Mouse (Mus musculus): ENCODE measurements around the gene Nkpd1. TPM values are rescaled to one million over a fixed set of nuclear protein-coding genes. Genes with fewer than 3 reads are reported as not detected.

The Nkpd1 gene
- polyA plus RNA-seq (2015; fragmentation: Nextera tagmentation; extraction: Ambion mirVana) = 0.27 and 0.49 TPM in 2 replicates

DNA sequence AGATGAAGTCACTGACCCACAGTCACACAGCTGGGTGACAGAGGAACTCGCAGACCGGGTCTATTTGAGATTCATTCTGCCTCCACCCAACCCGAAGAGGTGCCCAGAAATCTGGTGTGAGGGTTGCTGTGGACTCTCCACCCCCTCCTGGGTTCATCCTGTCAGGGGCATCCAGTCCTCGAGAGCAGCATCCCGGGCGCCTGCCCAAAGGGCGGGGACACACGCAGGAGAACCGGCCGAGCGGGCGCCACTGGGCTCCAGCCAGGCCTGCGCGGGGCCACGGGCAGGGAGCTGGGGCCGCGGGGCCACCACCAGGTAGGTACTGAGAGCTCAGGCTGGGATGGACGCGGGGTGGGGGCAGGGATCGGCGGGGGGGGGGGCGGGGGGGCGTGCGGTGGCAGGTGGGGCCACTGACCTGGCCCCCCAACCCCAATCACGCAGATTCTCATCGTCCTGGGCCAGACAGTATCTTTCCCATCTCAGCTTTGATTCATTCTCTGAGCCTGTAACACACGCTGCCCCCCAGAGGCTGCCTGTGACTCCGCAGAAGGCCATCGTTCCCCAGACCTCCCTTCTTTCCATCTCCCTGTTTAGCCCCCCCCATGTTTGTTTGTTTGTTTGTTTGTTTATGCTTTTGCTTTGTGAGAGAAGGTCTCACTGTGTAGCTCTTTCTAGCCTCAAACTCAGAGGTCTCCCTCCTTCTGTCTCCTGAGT, at the start of gene Nkpd1:
Gene Nkpd1 (plus strand): TSS at position 187 of the 714 bp plus-strand sequence.

GRCm38 (mm10) chr7:19508150-19508923, 9.3 kb upstream of the Nkpd1 start, which contains the start of the genes Bloc1s3 and Trappc6a:
Bloc1s3 (minus strand) TSS chr7:19508367.
Trappc6a (plus strand) TSS chr7:19508395.

DNA sequence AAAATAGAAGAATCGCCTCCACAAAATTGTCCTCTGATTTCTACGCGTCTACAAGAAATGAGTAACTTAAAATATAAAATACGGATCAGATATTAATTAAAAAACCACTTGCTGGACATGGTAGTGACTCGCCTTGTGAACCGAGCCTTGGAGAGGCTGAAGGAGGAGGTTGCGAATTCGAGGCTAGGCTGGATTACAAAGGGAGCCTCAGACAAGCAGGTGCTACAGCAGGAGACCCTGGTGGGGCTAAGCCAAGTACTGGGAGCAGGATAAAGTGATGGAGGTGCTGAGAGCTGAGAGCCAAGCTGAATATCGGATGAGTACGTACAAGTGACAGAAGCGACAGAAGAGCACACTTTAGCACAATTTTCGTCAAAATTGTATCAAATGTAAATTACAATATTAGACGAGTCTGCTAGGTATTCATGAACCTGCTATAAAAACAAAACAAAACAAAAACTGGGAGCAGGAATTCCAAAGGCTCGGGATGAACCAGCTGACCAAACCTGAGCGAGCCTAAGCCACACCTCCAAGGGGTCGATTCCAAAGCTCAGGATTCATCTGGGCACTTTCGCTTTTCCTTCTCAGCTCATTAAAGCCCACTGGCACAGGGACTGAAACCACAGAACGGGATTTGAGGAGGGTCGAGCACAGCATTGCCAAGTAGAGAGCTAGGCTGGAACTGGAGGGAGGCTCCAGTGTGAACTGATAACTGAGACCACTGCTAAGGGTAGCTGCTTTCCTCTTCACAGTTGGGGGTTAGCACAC, 45.2 kb downstream of the Nkpd1 start, which contains the start of gene Ppp1r37:
Gene Ppp1r37 (minus strand): TSS at position 434 of the 768 bp plus-strand sequence.

Other genes starting within 250 kb of the Nkpd1 start
- gene Vasp, start 246.0 kb upstream of the Nkpd1 start, polyA plus RNA-seq (2015; fragmentation: Nextera tagmentation; extraction: Ambion mirVana) = 110 and 122 TPM in 2 replicates
- gene Ppm1n, start 237.8 kb upstream of the Nkpd1 start, polyA plus RNA-seq (2015; fragmentation: Nextera tagmentation; extraction: Ambion mirVana) = 0.37 TPM in 1 of 2 replicates, not detected in the other
- gene Rtn2, start 235.2 kb upstream of the Nkpd1 start, polyA plus RNA-seq (2015; fragmentation: Nextera tagmentation; extraction: Ambion mirVana) = 19.9 and 21.9 TPM in 2 replicates
- 0.57 and 0.75 TPM in 2 replicates for gene Fosb, start 207.8 kb upstream of the Nkpd1 start, polyA plus RNA-seq (2015; fragmentation: Nextera tagmentation; extraction: Ambion mirVana)
- gene Ercc1, start 173.1 kb upstream of the Nkpd1 start, polyA plus RNA-seq (2015; fragmentation: Nextera tagmentation; extraction: Ambion mirVana) = 48.3 and 53.8 TPM in 2 replicates
- gene Cd3eap, start 158.4 kb upstream of the Nkpd1 start, polyA plus RNA-seq (2015; fragmentation: Nextera tagmentation; extraction: Ambion mirVana) = 13.3 and 13.8 TPM in 2 replicates
- 9.7 and 11.9 TPM in 2 replicates for gene Ppp1r13l, start 158.1 kb upstream of the Nkpd1 start, polyA plus RNA-seq (2015; fragmentation: Nextera tagmentation; extraction: Ambion mirVana)
- 5.6 and 5.9 TPM in 2 replicates for gene Ercc2, start 135.8 kb upstream of the Nkpd1 start, polyA plus RNA-seq (2015; fragmentation: Nextera tagmentation; extraction: Ambion mirVana)
- gene Klc3, start 113.7 kb upstream of the Nkpd1 start, polyA plus RNA-seq (2015; fragmentation: Nextera tagmentation; extraction: Ambion mirVana) = 4.7 and 5.9 TPM in 2 replicates
- 875 and 934 TPM in 2 replicates for gene Ckm, start 113.1 kb upstream of the Nkpd1 start, polyA plus RNA-seq (2015; fragmentation: Nextera tagmentation; extraction: Ambion mirVana)
- 3.7 and 4.3 TPM in 2 replicates for gene Mark4, start 59.0 kb upstream of the Nkpd1 start, polyA plus RNA-seq (2015; fragmentation: Nextera tagmentation; extraction: Ambion mirVana)
- 0.29 and 0.47 TPM in 2 replicates for gene Exoc3l2, start 54.5 kb upstream of the Nkpd1 start, polyA plus RNA-seq (2015; fragmentation: Nextera tagmentation; extraction: Ambion mirVana)
- gene Bloc1s3, start 9.5 kb upstream of the Nkpd1 start, polyA plus RNA-seq (2015; fragmentation: Nextera tagmentation; extraction: Ambion mirVana) = 1.5 and 2.0 TPM in 2 replicates
- gene Trappc6a, start 9.4 kb upstream of the Nkpd1 start, polyA plus RNA-seq (2015; fragmentation: Nextera tagmentation; extraction: Ambion mirVana) = 82.5 and 88.1 TPM in 2 replicates
- gene Ppp1r37, start 45.2 kb downstream of the Nkpd1 start, polyA plus RNA-seq (2015; fragmentation: Nextera tagmentation; extraction: Ambion mirVana) = 16.1 and 16.9 TPM in 2 replicates
- gene Zfp296, start 59.4 kb downstream of the Nkpd1 start, polyA plus RNA-seq (2015; fragmentation: Nextera tagmentation; extraction: Ambion mirVana) = 1.2 and 1.4 TPM in 2 replicates
- gene Gemin7, start 59.8 kb downstream of the Nkpd1 start, polyA plus RNA-seq (2015; fragmentation: Nextera tagmentation; extraction: Ambion mirVana) = 152 and 153 TPM in 2 replicates
- 21.5 and 24.3 TPM in 2 replicates for gene Clasrp, start 86.6 kb downstream of the Nkpd1 start, polyA plus RNA-seq (2015; fragmentation: Nextera tagmentation; extraction: Ambion mirVana)
- 19.2 TPM in 2 replicates for gene Relb, start 111.6 kb downstream of the Nkpd1 start, polyA plus RNA-seq (2015; fragmentation: Nextera tagmentation; extraction: Ambion mirVana)
- 49.8 and 51.7 TPM in 2 replicates for gene Clptm1, start 147.2 kb downstream of the Nkpd1 start, polyA plus RNA-seq (2015; fragmentation: Nextera tagmentation; extraction: Ambion mirVana)
- gene Apoc2, start 160.1 kb downstream of the Nkpd1 start, polyA plus RNA-seq (2015; fragmentation: Nextera tagmentation; extraction: Ambion mirVana) = 4.0 and 26.9 TPM in 2 replicates
- not detected in 2 replicates for gene Gm44805, start 163.6 kb downstream of the Nkpd1 start, polyA plus RNA-seq (2015; fragmentation: Nextera tagmentation; extraction: Ambion mirVana)
- 2.9 and 3.0 TPM in 2 replicates for gene Apoc4, start 163.6 kb downstream of the Nkpd1 start, polyA plus RNA-seq (2015; fragmentation: Nextera tagmentation; extraction: Ambion mirVana)
- gene Apoc1, start 174.8 kb downstream of the Nkpd1 start, polyA plus RNA-seq (2015; fragmentation: Nextera tagmentation; extraction: Ambion mirVana) = 54.6 and 118 TPM in 2 replicates
- gene Apoe, start 181.3 kb downstream of the Nkpd1 start, polyA plus RNA-seq (2015; fragmentation: Nextera tagmentation; extraction: Ambion mirVana) = 475 and 2,164 TPM in 2 replicates
- 77.1 and 79.8 TPM in 2 replicates for gene Tomm40, start 197.6 kb downstream of the Nkpd1 start, polyA plus RNA-seq (2015; fragmentation: Nextera tagmentation; extraction: Ambion mirVana)
- gene Nectin2, start 232.6 kb downstream of the Nkpd1 start, polyA plus RNA-seq (2015; fragmentation: Nextera tagmentation; extraction: Ambion mirVana) = 55.1 and 55.3 TPM in 2 replicates

Measured in urinary bladder, postnatal 0 days (tissue).